Mouse (Mus musculus) testis, postnatal 14 days (tissue): ENCODE results near the gene Fbxl18.

Source experiments
- DNase-seq: peaks from one replicate; pipeline ENCODE4 v3.0.0; 2021; ENCODE audit warnings: low spot score

Fbxl18 gene

GRCm38 (mm10) chr5:142915231-142915630 is 20.0 kb upstream of the Fbxl18 start:
- DNase-seq = no peak

GRCm38 (mm10) chr5:142912739-142913138 is 17.5 kb upstream of the Fbxl18 start:
- DNase-seq = no peak

- DNase-seq = no peak
Observed at GRCm38 (mm10) chr5:142912320-142912719, 17.1 kb upstream of the Fbxl18 start.

GRCm38 (mm10) chr5:142911629-142912028 is 16.4 kb upstream of the Fbxl18 start:
- no peak for DNase-seq

GRCm38 (mm10) chr5:142909576-142910278 is 14.5 kb upstream of the Fbxl18 start:
- no peak for DNase-seq

GRCm38 (mm10) chr5:142908941-142909575 is 13.8 kb upstream of the Fbxl18 start:
- DNase-seq = no peak

- DNase-seq = peak; percentile 85
Observed at GRCm38 (mm10) chr5:142907803-142908559, 12.8 kb upstream of the Fbxl18 start.

GRCm38 (mm10) chr5:142907048-142907802 is 12.0 kb upstream of the Fbxl18 start:
- DNase-seq = peak; percentile 60

- DNase-seq = peak; percentile 91
Observed at GRCm38 (mm10) chr5:142906532-142907047, 11.4 kb upstream of the Fbxl18 start, which contains the start of gene Actb. TSS of gene Actb (minus strand) at chr5:142906754.

GRCm38 (mm10) chr5:142905725-142906531 is 10.7 kb upstream of the Fbxl18 start:
- peak; percentile 99 for DNase-seq

GRCm38 (mm10) chr5:142905038-142905695 is 9.9 kb upstream of the Fbxl18 start:
- DNase-seq = no peak

- DNase-seq = no peak
Observed at GRCm38 (mm10) chr5:142904208-142905037, 9.2 kb upstream of the Fbxl18 start.

GRCm38 (mm10) chr5:142903470-142904207 is 8.4 kb upstream of the Fbxl18 start:
- no peak for DNase-seq

- no peak for DNase-seq
Observed at GRCm38 (mm10) chr5:142902506-142903314, 7.5 kb upstream of the Fbxl18 start.

GRCm38 (mm10) chr5:142901846-142902505 is 6.8 kb upstream of the Fbxl18 start:
- DNase-seq = no peak

- peak; percentile 79 for DNase-seq
Observed at GRCm38 (mm10) chr5:142901355-142901802, 6.2 kb upstream of the Fbxl18 start.

GRCm38 (mm10) chr5:142900651-142901050 is 5.4 kb upstream of the Fbxl18 start:
- no peak for DNase-seq
